Mouse (Mus musculus) ES-Bruce4 (cell line): ENCODE measurements around the gene Mrpl58.

ENCODE experiments used
- CTCF ChIP-seq: IDR thresholded peaks from one replicate; pipeline ENCODE4 v1.8.1; 2011; ENCODE audit warnings: low read depth, low read length
- EP300 ChIP-seq: IDR thresholded peaks from 2 replicates; pipeline ENCODE4 v1.6.1; 2011; ENCODE audit warnings: low read depth, low read length; ENCODE audit not compliant: insufficient read depth
- POLR2A ChIP-seq: IDR thresholded peaks from one replicate; pipeline ENCODE4 v1.8.1; 2011; ENCODE audit warnings: low read length; ENCODE audit not compliant: insufficient read depth

GRCm38 (mm10) chr11:115400126-115400525 is 3.4 kb upstream of the Mrpl58 start:
- no peak for TF ChIP-seq POLR2A
- no peak for TF ChIP-seq EP300
- no peak for TF ChIP-seq CTCF
